Mouse (Mus musculus): ENCODE results near the gene Ckap2l.

GRCm38 (mm10) chr2:129243786-129244185 lies 53.2 kb downstream of the Ckap2l start:
- TF ChIP-seq CTCF (IDR thresholded peaks at IDR 0.05; ENCODE audit: low read depth, low read length) (no peak), POLR2A (IDR thresholded peaks at IDR 0.05; ENCODE audit: insufficient read depth, low read length) (no peak)
